Mouse (Mus musculus) liver, embryonic 12.5 days (tissue): ENCODE results near the gene Fam3c. TPM values are rescaled to one million over a fixed set of nuclear protein-coding genes. Genes with fewer than 3 reads are reported as not detected.

Source experiments
- ATAC-seq: fragments of 200-750 bp; cut with Nextera tagmentation; 2 replicates; pipeline ENCODE4 v1.8.0; 2017; ENCODE audit warnings: moderate number of reproducible peaks, mild to moderate bottlenecking, moderate library complexity
- H3K27ac ChIP-seq: fragments of 300-500 bp; sonication (generic); 2 replicates; pipeline ENCODE4 v1.5.1; 2016; ENCODE audit warnings: mild to moderate bottlenecking
- H3K27me3 ChIP-seq: fragments of 300-500 bp; sonication (generic); replicated peaks from 2 replicates; pipeline ENCODE4 v1.6.1; 2016; ENCODE audit warnings: mild to moderate bottlenecking, moderate library complexity
- H3K36me3 ChIP-seq: fragments of 300-500 bp; sonication (generic); 2 replicates; pipeline ENCODE4 v1.6.1; 2016; ENCODE audit warnings: mild to moderate bottlenecking, moderate library complexity
- H3K4me1 ChIP-seq: fragments of 300-500 bp; sonication (generic); 2 replicates; pipeline ENCODE4 v1.6.1; 2016
- H3K4me2 ChIP-seq: fragments of 300-500 bp; sonication (generic); 2 replicates; pipeline ENCODE4 v1.6.1; 2016; ENCODE audit warnings: mild to moderate bottlenecking, moderate library complexity
- H3K4me3 ChIP-seq: fragments of 300-500 bp; sonication (generic); 2 replicates; pipeline ENCODE4 v1.5.1; 2016; ENCODE audit warnings: mild to moderate bottlenecking, moderate library complexity
- H3K9ac ChIP-seq: fragments of 300-500 bp; sonication (generic); 2 replicates; pipeline ENCODE4 v1.6.1; 2016; ENCODE audit warnings: mild to moderate bottlenecking, moderate library complexity
- H3K9me3 ChIP-seq: fragments of 300-500 bp; sonication (generic); replicated peaks from 2 replicates; pipeline ENCODE4 v1.6.1; 2016; ENCODE audit warnings: mild to moderate bottlenecking, moderate library complexity
- WGBS: fragments of 180-500 bp; shearing (Covaris S2); methylation state at CpG from one replicate; pipeline ENCODE4 v1.1.7; 2016; ENCODE audit not compliant: insufficient replicate concordance; 5-methylcytosine and 5-hydroxymethylcytosine counted together
- polyA plus RNA-seq: library from polyadenylated mRNA; unstranded; fragments of >200 nt; fragmentation: Nextera tagmentation; extraction: Ambion mirVana; gene quantifications from 2 replicates; pipeline ENCODE4 v1.2.1, GENCODE M21; 2016

Fam3c gene
- polyA plus RNA-seq, 1 experiment from 2014 or later = 22.1 TPM

DNA sequence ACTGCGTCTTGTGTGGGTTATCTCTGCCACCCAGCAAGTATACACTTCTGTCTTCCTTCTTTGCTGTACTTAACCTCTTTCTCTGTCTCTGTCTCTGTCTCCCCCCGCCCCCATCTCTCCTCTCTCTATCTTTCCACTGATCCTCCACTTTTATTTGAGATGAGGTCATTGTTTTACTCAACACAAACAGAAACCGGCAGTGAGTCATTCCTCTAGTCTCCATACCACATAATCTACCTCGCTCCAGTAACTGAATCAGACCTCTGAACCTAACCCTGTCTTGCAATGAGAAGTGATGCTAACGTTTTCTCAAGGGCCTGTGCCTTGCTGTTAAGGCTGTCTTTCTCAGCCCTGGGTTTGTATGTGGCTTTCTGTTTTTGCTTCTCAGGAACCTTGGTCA, 22.4 kb upstream of the Fam3c start:
- Histone ChIP-seq H3K4me3 (no peak overlapping the region), H3K9ac (no peak overlapping the region), H3K4me1 (no peaks in the 10 kb centered on the region), H3K27ac (no peak overlapping the region), H3K9me3 (no peaks in the 10 kb centered on the region), H3K4me2 (no peak overlapping the region), H3K36me3 (no peaks in the 10 kb centered on the region), H3K27me3 (no peaks in the 10 kb centered on the region)
- no peak for ATAC-seq
- WGBS = 40% methylated on average over 5 of the region's 5 CpGs

DNA sequence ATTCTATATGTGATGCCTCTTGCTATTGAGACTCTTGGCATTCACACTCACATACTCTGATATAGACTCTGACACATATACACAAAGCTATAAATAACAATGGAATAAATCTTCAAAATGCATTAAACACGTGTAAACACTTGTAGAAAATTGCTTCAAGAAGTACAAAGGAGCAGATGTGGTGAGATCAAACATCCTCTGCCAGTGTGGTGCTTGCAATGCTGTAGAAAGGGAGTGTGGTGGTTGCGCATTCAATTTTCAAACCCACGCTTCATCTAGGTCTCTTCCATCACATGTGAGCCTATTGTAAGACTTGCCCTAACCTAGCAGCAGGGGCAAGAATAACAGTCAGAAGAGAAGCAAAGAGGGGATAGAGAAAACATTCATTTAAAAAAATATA, 18.7 kb upstream of the Fam3c start:
- H3K36me3 ChIP-seq = no peaks in the 10 kb centered on the region
- no peaks in the 10 kb centered on the region for H3K9me3 ChIP-seq
- no peaks in the 10 kb centered on the region for H3K4me1 ChIP-seq
- no peak overlapping the region for H3K27ac ChIP-seq
- no peak overlapping the region for H3K9ac ChIP-seq
- ATAC-seq = no peak
- H3K4me2 ChIP-seq = no peak overlapping the region
- H3K4me3 ChIP-seq = no peak overlapping the region
- H3K27me3 ChIP-seq = no peaks in the 10 kb centered on the region
- WGBS = 64% methylated on average over 3 of the region's 3 CpGs

DNA sequence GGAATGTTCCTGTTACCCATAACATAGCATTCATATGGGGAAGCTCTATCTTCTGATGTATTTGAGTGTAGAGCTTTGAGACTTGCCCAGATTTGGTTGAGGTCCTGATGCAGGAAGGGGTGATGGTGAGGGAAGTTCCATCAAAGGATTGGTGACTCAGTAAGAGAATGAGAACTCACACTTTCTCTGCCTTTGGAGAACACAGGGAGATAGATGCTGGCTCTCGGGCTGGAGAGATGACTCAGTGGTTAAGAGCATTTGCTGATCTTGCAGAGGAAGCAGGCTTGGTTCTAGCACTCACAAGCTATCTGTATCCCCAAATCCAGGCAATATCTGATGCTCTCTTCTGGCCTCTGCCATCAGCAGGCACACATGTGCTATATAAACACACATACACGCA, 17.4 kb upstream of the Fam3c start:
- Histone ChIP-seq H3K9me3 (no peaks in the 10 kb centered on the region), H3K4me3 (no peak overlapping the region), H3K27me3 (no peaks in the 10 kb centered on the region), H3K4me2 (no peak overlapping the region), H3K9ac (no peak overlapping the region), H3K36me3 (no peaks in the 10 kb centered on the region), H3K4me1 (no peaks in the 10 kb centered on the region), H3K27ac (no peak overlapping the region)
- 65% methylated on average over 2 of the region's 2 CpGs for WGBS
- no peak for ATAC-seq

DNA sequence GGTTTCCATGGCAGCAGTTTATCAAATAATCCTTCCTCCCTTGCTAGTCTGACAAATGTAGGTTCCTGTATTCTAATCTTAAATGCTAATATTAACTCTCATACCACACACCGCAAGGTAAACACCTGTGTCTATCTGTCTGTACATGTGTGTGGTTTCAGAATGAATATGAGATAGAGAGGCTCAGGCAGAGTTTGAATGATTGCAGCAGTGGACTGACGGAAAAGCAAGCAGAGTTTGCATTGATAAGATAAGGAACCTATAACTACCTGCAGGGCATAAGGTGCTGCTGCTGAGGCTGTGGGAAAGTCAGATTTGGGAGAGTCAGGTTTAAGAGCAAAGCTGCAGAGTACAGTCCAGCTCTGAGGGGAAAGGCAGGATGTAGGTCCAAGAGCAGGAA, 10.9 kb upstream of the Fam3c start:
- Histone ChIP-seq H3K9me3 (no peaks in the 10 kb centered on the region), H3K27ac (no peak overlapping the region), H3K9ac (no peak overlapping the region), H3K4me1 (no peaks in the 10 kb centered on the region), H3K4me3 (no peak overlapping the region), H3K27me3 (no peaks in the 10 kb centered on the region), H3K4me2 (no peak overlapping the region), H3K36me3 (no peaks in the 10 kb centered on the region)
- WGBS = 28% methylated on average over 2 of the region's 2 CpGs
- ATAC-seq = no peak

DNA sequence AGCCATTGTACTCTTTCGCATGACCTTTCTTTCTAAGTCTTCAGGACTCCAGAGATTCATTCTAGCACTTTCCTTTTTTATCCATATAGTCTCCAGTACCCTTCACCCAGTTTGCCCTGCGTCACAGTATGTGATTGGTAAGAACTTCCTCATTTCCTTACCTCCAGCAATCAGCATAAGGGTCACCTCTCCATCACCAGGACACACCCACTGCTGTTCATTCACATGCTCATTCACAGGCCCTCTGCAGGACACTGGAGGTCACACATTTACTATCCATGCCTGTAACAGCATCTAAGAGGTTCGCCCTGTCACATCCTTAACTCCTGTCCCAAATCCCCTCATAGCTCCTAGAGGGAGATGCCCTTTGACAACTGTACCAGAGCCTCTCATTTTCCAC, 7.5 kb upstream of the Fam3c start:
- H3K27ac ChIP-seq = no peak overlapping the region
- H3K4me1 ChIP-seq = no peaks in the 10 kb centered on the region
- H3K9ac ChIP-seq = no peak overlapping the region
- no peaks in the 10 kb centered on the region for H3K9me3 ChIP-seq
- WGBS = 44% methylated on average over 3 of the region's 3 CpGs
- no peaks in the 10 kb centered on the region for H3K27me3 ChIP-seq
- H3K36me3 ChIP-seq = no peaks in the 10 kb centered on the region
- ATAC-seq = no peak
- H3K4me3 ChIP-seq = no peak overlapping the region
- H3K4me2 ChIP-seq = no peak overlapping the region

DNA sequence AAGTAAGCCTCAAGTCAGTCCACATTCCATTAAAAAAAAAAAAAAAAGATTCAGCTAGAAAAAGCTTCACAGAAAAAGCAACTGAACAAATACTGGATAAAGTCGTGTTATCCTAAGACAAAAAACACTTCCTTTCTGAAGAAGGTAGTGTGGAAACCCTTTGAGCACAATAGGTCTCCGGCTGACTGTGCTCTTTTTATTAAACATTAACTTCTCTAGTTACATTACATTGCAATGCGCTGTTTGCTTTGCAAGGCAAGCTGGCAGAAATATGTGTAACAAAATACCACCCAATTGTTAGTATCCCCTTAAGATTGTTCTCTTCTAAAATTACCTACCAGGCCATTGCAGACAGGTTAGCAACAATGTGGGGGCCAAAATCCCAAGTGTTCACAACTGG, 5.9 kb upstream of the Fam3c start:
- Histone ChIP-seq H3K4me2 (no peak overlapping the region), H3K27me3 (no peaks in the 10 kb centered on the region), H3K9me3 (peaks cover 3% of the 10 kb centered on the region; the same call in 1 of the 2 replicates), H3K9ac (no peak overlapping the region), H3K27ac (no peak overlapping the region), H3K4me1 (no peaks in the 10 kb centered on the region), H3K36me3 (no peaks in the 10 kb centered on the region), H3K4me3 (no peak overlapping the region)
- no peak for ATAC-seq
- WGBS = 61% methylated on average over 3 of the region's 3 CpGs

DNA sequence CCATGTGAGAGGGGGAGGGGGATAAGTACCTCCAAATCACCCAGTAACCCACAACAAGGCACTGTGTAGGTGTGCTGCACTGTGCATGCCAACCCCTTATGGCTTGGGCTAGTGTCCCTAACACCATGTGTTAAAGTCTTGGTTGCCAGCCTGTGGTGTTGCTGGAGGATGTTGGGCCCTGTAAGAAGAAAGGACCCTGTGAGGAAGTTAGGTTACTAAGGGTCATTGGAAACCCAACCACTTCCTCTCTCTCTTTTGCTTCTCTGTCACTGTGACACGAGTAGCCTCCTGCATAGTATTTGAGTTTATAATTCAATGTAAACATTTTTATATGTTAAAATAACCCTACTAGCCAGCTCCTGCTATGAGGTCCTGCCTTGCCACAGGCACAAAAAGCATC, 3.0 kb upstream of the Fam3c start:
- no peak overlapping the region for H3K9ac ChIP-seq
- no peak for ATAC-seq
- 36% methylated on average over 1 of the region's 1 CpGs for WGBS

DNA sequence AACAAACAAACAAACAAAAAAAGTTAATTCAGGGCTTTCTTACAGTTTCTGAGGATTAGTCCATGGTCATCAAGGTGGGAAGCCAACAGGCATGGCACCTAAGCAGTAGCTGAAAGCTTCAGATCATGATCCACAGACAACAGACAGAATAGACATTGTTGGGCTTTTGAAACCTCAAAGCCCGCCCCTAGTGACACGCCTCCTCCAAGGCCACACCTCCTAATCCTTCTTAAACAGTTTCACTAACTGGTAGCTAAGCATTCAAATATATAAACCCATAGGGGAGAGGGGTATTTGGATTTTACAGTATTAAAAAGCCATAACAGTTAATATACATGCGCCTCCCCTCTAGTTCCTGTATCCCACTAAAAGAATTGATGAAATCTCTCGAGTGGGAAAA, 1.3 kb upstream of the Fam3c start:
- no peak for ATAC-seq
- no peak overlapping the region for H3K9ac ChIP-seq
- H3K4me3 ChIP-seq = no peak overlapping the region
- no peaks in the 10 kb centered on the region for H3K36me3 ChIP-seq
- H3K4me2 ChIP-seq = no peak overlapping the region
- peaks cover 3% of the 10 kb centered on the region; the same call in 1 of the 2 replicates for H3K9me3 ChIP-seq
- peaks cover 27% of the 10 kb centered on the region for H3K4me1 ChIP-seq
- no peak overlapping the region for H3K27ac ChIP-seq
- WGBS = 88% methylated on average over 4 of the region's 4 CpGs
- no peaks in the 10 kb centered on the region for H3K27me3 ChIP-seq

More for the DNA sequence above, 3.0 kb upstream of the Fam3c start:
- Histone ChIP-seq H3K27ac (no peak overlapping the region), H3K36me3 (no peaks in the 10 kb centered on the region), H3K4me2 (no peak overlapping the region), H3K27me3 (no peaks in the 10 kb centered on the region), H3K4me1 (peaks cover 18% of the 10 kb centered on the region), H3K9me3 (peaks cover 3% of the 10 kb centered on the region; the same call in 1 of the 2 replicates), H3K4me3 (no peak overlapping the region)

DNA sequence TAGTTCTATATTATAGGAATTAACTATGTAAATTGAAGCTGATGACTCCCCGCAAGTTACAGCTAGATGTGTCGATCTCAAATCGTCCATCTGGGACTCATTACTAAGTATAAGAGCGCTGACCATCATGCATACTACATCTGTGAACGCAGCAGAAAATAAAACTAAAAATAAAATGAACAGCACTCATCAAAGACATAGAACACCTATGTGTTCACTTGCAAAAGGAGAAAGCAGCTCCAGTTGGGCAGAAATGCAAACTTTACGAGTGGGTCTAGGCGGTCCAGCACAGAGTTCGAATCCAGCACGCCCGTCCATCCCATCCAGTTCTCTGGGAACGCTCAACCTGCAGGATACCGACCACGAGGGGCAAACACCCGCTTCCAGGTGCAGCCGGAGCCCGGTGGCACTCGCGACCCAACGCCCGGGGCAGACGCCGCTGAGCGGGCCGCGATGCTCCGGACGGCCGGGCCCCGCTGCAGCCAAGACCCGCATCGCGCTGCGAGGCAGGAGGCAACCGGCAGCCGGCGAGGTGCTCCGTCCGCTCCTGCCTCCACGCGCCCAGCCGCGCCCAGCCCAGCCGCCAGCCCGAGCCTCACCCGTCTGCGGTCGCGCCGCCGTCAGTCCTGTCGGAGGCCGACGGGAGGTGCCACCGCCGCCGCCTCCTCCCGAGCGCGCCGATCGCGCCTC, 502 bp downstream of the Fam3c start:
- H3K4me3 ChIP-seq = peak overlapping the region; percentile 75
- peak overlapping the region; percentile 81 for H3K9ac ChIP-seq
- ATAC-seq = no peak; the same call in 1 of the 2 replicates
- 4% methylated on average over 36 of the region's 62 CpGs for WGBS
- peaks cover 43% of the 10 kb centered on the region for H3K4me1 ChIP-seq
- no peaks in the 10 kb centered on the region for H3K36me3 ChIP-seq
- H3K27me3 ChIP-seq = no peaks in the 10 kb centered on the region
- peak overlapping the region; percentile 84 for H3K4me2 ChIP-seq
- H3K9me3 ChIP-seq = peaks cover 3% of the 10 kb centered on the region; the same call in 1 of the 2 replicates
- H3K27ac ChIP-seq = peak overlapping the region; percentile 77

DNA sequence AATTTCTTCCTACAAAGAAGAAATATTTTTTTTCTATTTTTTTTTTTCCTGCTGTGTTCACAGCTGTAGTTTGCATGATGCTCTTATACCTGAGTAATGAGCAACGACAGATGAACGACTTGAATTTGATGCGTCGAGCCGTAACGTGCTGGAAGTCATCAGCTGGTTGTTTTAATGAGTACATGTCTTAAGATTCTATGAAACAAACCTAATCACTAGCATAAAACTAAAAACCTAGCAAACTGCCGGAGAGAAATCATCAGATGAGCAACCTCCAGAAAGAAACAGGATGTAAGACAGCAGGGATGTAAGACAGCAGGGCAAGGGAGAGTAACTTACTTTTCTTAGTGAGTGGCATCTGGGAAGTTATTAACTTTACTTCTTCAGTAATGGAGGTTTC, 1.4 kb downstream of the Fam3c start:
- 0 out of 2 replicates have a peak overlapping the region, but pooled peaks have one; percentile 75 for H3K4me3 ChIP-seq
- WGBS = 82% methylated on average over 7 of the region's 7 CpGs
- ATAC-seq = no peak
- no peaks in the 10 kb centered on the region for H3K36me3 ChIP-seq
- H3K27me3 ChIP-seq = no peaks in the 10 kb centered on the region
- H3K9ac ChIP-seq = no peak overlapping the region
- peaks cover 51% of the 10 kb centered on the region for H3K4me1 ChIP-seq
- no peak overlapping the region for H3K27ac ChIP-seq
- H3K4me2 ChIP-seq = peak overlapping the region; percentile 84
- peaks cover 3% of the 10 kb centered on the region; the same call in 1 of the 2 replicates for H3K9me3 ChIP-seq

DNA sequence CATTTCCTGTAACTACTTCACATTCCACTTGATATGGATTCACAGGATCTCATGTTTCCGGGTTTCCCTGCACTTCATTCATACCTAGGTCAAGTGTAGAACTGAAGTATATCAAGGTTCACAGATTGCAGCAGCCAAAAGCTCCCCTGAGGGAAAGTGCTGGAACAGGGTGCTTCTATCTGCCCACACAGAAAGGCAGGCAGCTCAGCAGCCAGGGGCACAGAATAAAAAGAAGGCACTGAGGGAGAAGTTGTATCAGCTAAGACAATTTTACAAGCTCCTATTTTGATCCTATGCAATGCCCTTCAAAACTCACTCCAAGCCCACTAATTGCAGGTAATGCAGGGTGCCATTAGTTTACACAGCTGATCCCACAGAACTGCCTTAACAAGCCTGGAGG, 2.0 kb downstream of the Fam3c start:
- WGBS = 61% methylated on average over 1 of the region's 1 CpGs

DNA sequence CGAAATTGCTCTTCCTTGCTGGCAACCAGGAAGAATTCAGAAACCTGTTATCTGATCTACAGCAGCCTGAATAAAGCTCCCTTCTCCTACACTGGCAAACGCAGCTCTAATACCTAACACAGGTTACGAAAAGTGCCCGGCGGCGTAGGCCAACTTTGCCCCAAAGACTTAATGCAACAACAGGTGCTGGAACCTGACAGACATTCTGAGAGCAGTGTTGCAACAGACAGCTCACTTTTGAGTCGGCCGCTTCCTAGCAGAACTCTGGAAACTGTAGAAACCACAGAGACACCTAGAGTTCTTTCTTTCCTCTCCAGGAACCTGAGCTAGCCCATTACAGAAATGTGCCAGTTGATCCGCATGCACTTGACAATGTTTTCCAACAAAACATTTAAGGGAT, 4.5 kb downstream of the Fam3c start:
- ATAC-seq = no peak
- Histone ChIP-seq H3K9me3 (no peaks in the 10 kb centered on the region), H3K27ac (no peak overlapping the region), H3K36me3 (no peaks in the 10 kb centered on the region), H3K27me3 (no peaks in the 10 kb centered on the region), H3K4me3 (no peak overlapping the region), H3K4me2 (no peak overlapping the region), H3K9ac (no peak overlapping the region), H3K4me1 (peaks cover 67% of the 10 kb centered on the region)
- WGBS = 58% methylated on average over 9 of the region's 9 CpGs

More for the DNA sequence above, 2.0 kb downstream of the Fam3c start:
- Histone ChIP-seq H3K36me3 (no peaks in the 10 kb centered on the region), H3K4me3 (no peak overlapping the region), H3K27me3 (no peaks in the 10 kb centered on the region), H3K4me2 (0 out of 2 replicates have a peak overlapping the region, but pooled peaks have one; percentile 84), H3K27ac (no peak overlapping the region), H3K9ac (0 out of 2 replicates have a peak overlapping the region, but pooled peaks have one; percentile 4), H3K9me3 (peaks cover 3% of the 10 kb centered on the region; the same call in 1 of the 2 replicates), H3K4me1 (peaks cover 56% of the 10 kb centered on the region)
- no peak for ATAC-seq

DNA sequence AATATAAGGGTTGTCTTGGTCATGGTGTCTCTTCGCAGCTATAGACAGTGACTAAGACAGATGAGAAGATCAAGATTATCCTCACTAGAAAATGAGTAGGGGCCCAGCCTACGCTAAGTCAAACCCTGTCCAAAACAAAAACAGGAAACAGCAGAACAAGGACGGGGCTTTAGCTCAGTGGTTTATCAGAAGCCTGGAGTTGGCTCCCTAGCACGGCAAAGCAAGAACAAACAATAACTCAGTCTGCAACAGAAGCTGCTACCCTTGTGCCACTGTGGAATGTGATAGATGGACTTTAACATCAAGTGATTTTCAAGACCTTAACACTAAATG, 5.8 kb downstream of the Fam3c start:
- no peaks in the 10 kb centered on the region for H3K36me3 ChIP-seq
- no peaks in the 10 kb centered on the region for H3K9me3 ChIP-seq
- H3K27ac ChIP-seq = no peak overlapping the region
- 23% methylated on average over 4 of the region's 4 CpGs for whole genome bisulfite sequencing
- H3K4me3 ChIP-seq = no peak overlapping the region
- H3K4me1 ChIP-seq = peaks cover 71% of the 10 kb centered on the region
- no peaks in the 10 kb centered on the region for H3K27me3 ChIP-seq
- ATAC-seq = no peak
- H3K4me2 ChIP-seq = no peak overlapping the region
- no peak overlapping the region for H3K9ac ChIP-seq
